Mouse (Mus musculus) ES-E14 (cell line): ENCODE results near the gene Ttc4.

Source experiments
- CHD2 ChIP-seq: IDR thresholded peaks from 2 replicates; pipeline ENCODE4 v1.6.1; 2014; ENCODE audit warnings: mild to moderate bottlenecking, low read depth, low read length, inconsistent platforms
- HCFC1 ChIP-seq: IDR thresholded peaks from 2 replicates; pipeline ENCODE4 v1.6.1; 2012; ENCODE audit warnings: low read length, inconsistent platforms, borderline replicate concordance; ENCODE audit not compliant: insufficient read depth
- MAFK ChIP-seq: IDR thresholded peaks from 2 replicates; pipeline ENCODE4 v1.6.1; 2014; ENCODE audit warnings: mild to moderate bottlenecking, low read depth, low read length, inconsistent platforms; ENCODE audit not compliant: insufficient read depth
- ZNF384 ChIP-seq: IDR thresholded peaks from 2 replicates; pipeline ENCODE4 v1.6.1; 2012; ENCODE audit warnings: low read depth, low read length, inconsistent platforms

DNA sequence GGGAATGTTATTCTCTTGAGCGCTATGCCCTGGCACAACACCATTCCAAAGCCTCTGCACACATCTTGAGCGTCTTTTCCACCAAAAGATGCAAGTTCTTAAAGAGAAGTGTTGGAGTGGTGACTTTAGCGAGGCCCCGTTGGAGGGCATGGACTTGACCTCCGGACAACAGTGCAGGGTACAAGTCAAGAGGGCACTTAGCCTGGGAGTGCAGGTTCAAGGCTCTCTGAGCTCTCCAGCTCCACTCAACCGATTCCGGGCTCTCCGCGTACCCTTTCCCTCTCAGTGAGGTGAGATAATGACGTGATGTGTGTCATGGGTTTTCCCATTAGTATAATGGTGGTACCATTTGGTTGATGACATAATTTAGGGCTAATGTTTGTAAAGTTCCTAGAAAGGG is 54.5 kb downstream of the Ttc4 start:
- TF ChIP-seq MAFK, result no peak
- TF ChIP-seq HCFC1, result no peak
- no peak for TF ChIP-seq CHD2
- no peak for TF ChIP-seq ZNF384
